Mouse (Mus musculus): ENCODE results near the gene Pgpep1. TPM values are rescaled to one million over a fixed set of nuclear protein-coding genes. Genes with fewer than 3 reads are reported as not detected.

Pgpep1 gene
- polyA plus RNA-seq, 1 experiment: 38.5 TPM

GRCm38 (mm10) chr8:70646369-70646768 lies 13.8 kb downstream of the Pgpep1 start:
- Histone ChIP-seq H3K27me3 (ENCODE audit: control insufficient read depth, insufficient read depth, insufficient read length) (no peaks in the 10 kb centered on the region), H3K36me3 (ENCODE audit: control insufficient read depth, insufficient read depth) (peaks cover 5% of the 10 kb centered on the region), H3ac (ENCODE audit: control insufficient read depth, insufficient read length) (no peak overlapping the region), H3K4me3 (no peak overlapping the region), H3K4me2 (ENCODE audit: low read depth) (no peak overlapping the region), H3K79me2 (ENCODE audit: control insufficient read depth, insufficient read depth) (no peaks in the 10 kb centered on the region)
- TF ChIP-seq POLR2AphosphoS2 (IDR thresholded peaks at IDR 0.05; ENCODE audit: insufficient read length, low read depth) (no peak), TCF12 (IDR thresholded peaks at IDR 0.05; ENCODE audit: insufficient read depth, poor library complexity, severe bottlenecking) (no peak), USF1 (IDR thresholded peaks at IDR 0.05; ENCODE audit: low read depth) (no peak), MYOD1 (IDR thresholded peaks at IDR 0.05; ENCODE audit: control insufficient read depth in 1 of 3, insufficient read length in 2 of 3, low read depth in 2 of 3) (no peak), MAX (IDR thresholded peaks at IDR 0.05; ENCODE audit: low read depth) (no peak), POLR2A (IDR thresholded peaks at IDR 0.05; ENCODE audit: insufficient read length, low read depth) (no peak), REST (IDR thresholded peaks at IDR 0.05; ENCODE audit: insufficient read depth, insufficient read length) (no peak), SRF (IDR thresholded peaks at IDR 0.05; ENCODE audit: control insufficient read depth, insufficient read length, low read depth) (no peak), CEBPB (IDR thresholded peaks at IDR 0.05; ENCODE audit: insufficient read depth, poor library complexity, severe bottlenecking) (no peak), E2F4 (IDR thresholded peaks at IDR 0.05; ENCODE audit: insufficient read depth) (no peak), TCF3 (IDR thresholded peaks at IDR 0.05; ENCODE audit: insufficient read length, low read depth) (no peak), MYOG (IDR thresholded peaks at IDR 0.05; ENCODE audit: control insufficient read depth in 1 of 3, insufficient read depth in 1 of 3, insufficient read length in 2 of 3, low read depth in 2 of 3) (no peak)

DNA sequence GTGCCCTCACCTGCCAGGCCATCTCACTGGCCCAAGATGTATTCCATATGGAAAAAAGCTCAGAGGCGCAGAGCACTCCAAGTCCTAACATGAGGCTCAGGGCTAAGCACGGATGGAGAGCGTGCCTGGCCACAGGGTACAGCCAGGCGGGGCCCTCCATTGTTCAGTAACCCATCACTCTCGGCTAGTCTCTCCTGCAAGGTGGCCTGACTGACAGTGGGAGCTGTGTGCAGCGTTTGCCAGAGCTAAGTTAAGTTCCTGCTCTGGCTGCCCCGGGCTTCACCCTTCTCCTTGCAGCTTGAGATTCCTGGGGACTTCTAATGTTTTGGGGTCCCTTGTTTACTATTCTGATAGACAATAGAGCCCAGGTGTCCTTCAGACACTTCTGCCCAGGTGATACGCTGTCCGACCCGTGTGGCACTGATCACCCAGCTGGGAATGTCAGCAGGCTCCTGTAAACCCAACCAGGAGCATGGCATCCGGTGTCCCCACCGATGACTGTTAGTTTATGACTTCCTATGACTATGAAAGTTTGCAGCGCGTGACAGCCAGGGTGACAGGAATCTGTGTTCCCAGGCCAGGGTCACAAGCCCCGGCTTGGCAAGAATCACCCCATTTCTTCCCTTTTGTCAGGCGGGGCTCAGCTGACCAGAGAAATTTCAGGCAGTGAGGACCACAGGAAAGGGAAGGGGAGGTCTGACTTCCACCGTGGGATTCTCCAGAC lies 14.5 kb downstream of the Pgpep1 start:
- Histone ChIP-seq H3ac (ENCODE audit: control insufficient read depth, insufficient read length) (no peak overlapping the region), H3K4me3 (no peak overlapping the region), H3K27me3 (ENCODE audit: control insufficient read depth, insufficient read depth, insufficient read length) (no peaks in the 10 kb centered on the region), H3K36me3 (ENCODE audit: control insufficient read depth, insufficient read depth) (peaks cover 2% of the 10 kb centered on the region), H3K79me2 (ENCODE audit: control insufficient read depth, insufficient read depth) (no peaks in the 10 kb centered on the region), H3K4me2 (ENCODE audit: low read depth) (no peak overlapping the region)
- no peak for TF ChIP-seq REST (IDR thresholded peaks at IDR 0.05; ENCODE audit: insufficient read depth, insufficient read length)
- peak; percentile 38 for TF ChIP-seq POLR2AphosphoS2 (IDR thresholded peaks at IDR 0.05; ENCODE audit: insufficient read length, low read depth)

DNA sequence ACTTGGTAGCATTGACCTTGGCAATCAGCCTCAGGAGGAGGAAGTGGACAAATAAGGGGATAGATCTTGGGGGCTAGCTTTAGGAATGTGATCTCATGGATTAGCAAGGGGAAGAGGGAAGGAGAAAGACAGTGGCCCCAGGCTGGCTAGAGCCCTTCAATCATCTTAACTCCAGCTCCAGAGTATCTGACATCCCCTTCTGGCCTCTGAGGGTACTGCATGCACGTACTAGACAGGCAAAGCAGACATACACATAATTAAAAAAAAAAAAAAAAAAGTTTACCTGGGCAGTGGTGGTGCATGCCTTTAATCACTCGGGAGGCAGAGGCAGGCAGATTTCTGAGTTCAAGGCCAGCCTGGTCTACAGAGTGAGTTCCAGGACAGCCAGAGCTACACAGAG lies 16.1 kb downstream of the Pgpep1 start:
- H3K4me2 ChIP-seq (ENCODE audit: low read depth): no peak overlapping the region
- no peaks in the 10 kb centered on the region for H3K79me2 ChIP-seq (ENCODE audit: control insufficient read depth, insufficient read depth)
- TF ChIP-seq SRF (IDR thresholded peaks at IDR 0.05; ENCODE audit: control insufficient read depth, insufficient read length, low read depth): no peak
- TF ChIP-seq POLR2A (IDR thresholded peaks at IDR 0.05; ENCODE audit: insufficient read length, low read depth): no peak
- TF ChIP-seq MYOG (IDR thresholded peaks at IDR 0.05; ENCODE audit: control insufficient read depth in 1 of 3, insufficient read depth in 1 of 3, insufficient read length in 2 of 3, low read depth in 2 of 3): no peak
- TF ChIP-seq POLR2AphosphoS2 (IDR thresholded peaks at IDR 0.05; ENCODE audit: insufficient read length, low read depth): no peak
- TF ChIP-seq MYOD1 (IDR thresholded peaks at IDR 0.05; ENCODE audit: control insufficient read depth in 1 of 3, insufficient read length in 2 of 3, low read depth in 2 of 3): no peak
- no peak for TF ChIP-seq CEBPB (IDR thresholded peaks at IDR 0.05; ENCODE audit: insufficient read depth, poor library complexity, severe bottlenecking)
- TF ChIP-seq E2F4 (IDR thresholded peaks at IDR 0.05; ENCODE audit: insufficient read depth): no peak
- no peak for TF ChIP-seq REST (IDR thresholded peaks at IDR 0.05; ENCODE audit: insufficient read depth, insufficient read length)
- no peak for TF ChIP-seq TCF12 (IDR thresholded peaks at IDR 0.05; ENCODE audit: insufficient read depth, poor library complexity, severe bottlenecking)
- TF ChIP-seq USF1 (IDR thresholded peaks at IDR 0.05; ENCODE audit: low read depth): no peak
- TF ChIP-seq TCF3 (IDR thresholded peaks at IDR 0.05; ENCODE audit: insufficient read length, low read depth): no peak
- no peak for TF ChIP-seq MAX (IDR thresholded peaks at IDR 0.05; ENCODE audit: low read depth)
- H3ac ChIP-seq (ENCODE audit: control insufficient read depth, insufficient read length): no peak overlapping the region
- H3K4me3 ChIP-seq: no peak overlapping the region
- no peaks in the 10 kb centered on the region for H3K36me3 ChIP-seq (ENCODE audit: control insufficient read depth, insufficient read depth)
- H3K27me3 ChIP-seq (ENCODE audit: control insufficient read depth, insufficient read depth, insufficient read length): no peaks in the 10 kb centered on the region

DNA sequence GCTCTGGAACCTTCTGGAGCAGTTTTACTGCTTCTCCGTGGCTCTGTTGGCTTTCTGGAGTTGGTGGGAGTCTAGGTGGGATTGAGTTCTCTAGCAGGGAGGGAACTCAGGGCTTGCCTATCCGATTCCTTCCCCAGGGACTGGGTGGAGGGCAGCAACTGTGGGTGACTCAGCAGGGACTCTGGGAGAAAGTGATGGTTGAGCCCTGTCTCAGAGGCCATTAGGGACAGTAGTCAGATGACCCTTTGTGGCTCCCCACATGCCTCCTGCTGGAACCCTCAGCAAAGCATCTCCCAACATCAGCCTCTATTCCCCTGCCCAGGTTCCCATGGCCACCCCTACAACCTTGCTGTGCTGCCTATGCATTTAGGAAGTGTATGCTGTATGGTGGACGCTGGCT lies 17.2 kb downstream of the Pgpep1 start:
- no peak overlapping the region for H3ac ChIP-seq (ENCODE audit: control insufficient read depth, insufficient read length)
- no peak for TF ChIP-seq SRF (IDR thresholded peaks at IDR 0.05; ENCODE audit: control insufficient read depth, insufficient read length, low read depth)
- no peak for TF ChIP-seq TCF3 (IDR thresholded peaks at IDR 0.05; ENCODE audit: insufficient read length, low read depth)
- TF ChIP-seq POLR2A (IDR thresholded peaks at IDR 0.05; ENCODE audit: insufficient read length, low read depth): no peak
- peak in 1 of 3 experiments; percentile 56 for TF ChIP-seq MYOG (IDR thresholded peaks at IDR 0.05; ENCODE audit: control insufficient read depth in 1 of 3, insufficient read depth in 1 of 3, insufficient read length in 2 of 3, low read depth in 2 of 3)
- no peak for TF ChIP-seq REST (IDR thresholded peaks at IDR 0.05; ENCODE audit: insufficient read depth, insufficient read length)
- no peak for TF ChIP-seq POLR2AphosphoS2 (IDR thresholded peaks at IDR 0.05; ENCODE audit: insufficient read length, low read depth)
- TF ChIP-seq MYOD1 (IDR thresholded peaks at IDR 0.05; ENCODE audit: control insufficient read depth in 1 of 3, insufficient read length in 2 of 3, low read depth in 2 of 3): peak in 2 of 3 experiments; percentile 16 to 38
- peak; percentile 17 for TF ChIP-seq USF1 (IDR thresholded peaks at IDR 0.05; ENCODE audit: low read depth)
- TF ChIP-seq E2F4 (IDR thresholded peaks at IDR 0.05; ENCODE audit: insufficient read depth): no peak
- peak overlapping the region; percentile 48 for H3K4me2 ChIP-seq (ENCODE audit: low read depth)
- H3K79me2 ChIP-seq (ENCODE audit: control insufficient read depth, insufficient read depth): no peaks in the 10 kb centered on the region
- no peaks in the 10 kb centered on the region for H3K27me3 ChIP-seq (ENCODE audit: control insufficient read depth, insufficient read depth, insufficient read length)
- no peak overlapping the region for H3K4me3 ChIP-seq
- H3K36me3 ChIP-seq (ENCODE audit: control insufficient read depth, insufficient read depth): no peaks in the 10 kb centered on the region

DNA sequence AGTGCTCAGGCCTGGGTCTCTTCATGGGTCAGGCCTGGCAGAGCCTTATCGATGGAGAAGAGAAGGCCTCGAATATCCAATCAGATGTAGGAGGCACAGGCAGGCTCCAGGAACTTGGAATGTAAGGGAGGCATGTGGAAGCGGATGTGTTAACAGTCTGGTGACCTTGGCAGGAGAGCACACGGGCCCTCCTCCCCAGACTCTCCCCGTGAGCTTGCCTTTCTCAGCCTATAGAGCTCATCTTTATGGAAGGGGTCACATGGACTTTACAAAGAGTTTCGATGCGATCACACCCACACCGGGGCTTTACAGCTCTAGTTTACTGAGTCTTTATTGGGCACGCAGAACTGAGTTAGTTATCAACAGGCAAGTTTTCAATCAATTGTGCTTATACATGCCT lies 21.4 kb downstream of the Pgpep1 start:
- no peaks in the 10 kb centered on the region for H3K27me3 ChIP-seq (ENCODE audit: control insufficient read depth, insufficient read depth, insufficient read length)
- H3ac ChIP-seq (ENCODE audit: control insufficient read depth, insufficient read length): no peak overlapping the region
- no peak overlapping the region for H3K4me2 ChIP-seq (ENCODE audit: low read depth)
- TF ChIP-seq MYOD1 (IDR thresholded peaks at IDR 0.05; ENCODE audit: control insufficient read depth in 1 of 3, insufficient read length in 2 of 3, low read depth in 2 of 3) (no peak), POLR2A (IDR thresholded peaks at IDR 0.05; ENCODE audit: insufficient read length, low read depth) (no peak), TCF12 (IDR thresholded peaks at IDR 0.05; ENCODE audit: insufficient read depth, poor library complexity, severe bottlenecking) (no peak)
- H3K4me3 ChIP-seq: no peak overlapping the region
- no peaks in the 10 kb centered on the region for H3K79me2 ChIP-seq (ENCODE audit: control insufficient read depth, insufficient read depth)
- H3K36me3 ChIP-seq (ENCODE audit: control insufficient read depth, insufficient read depth): no peaks in the 10 kb centered on the region

Measured in myocyte (in vitro differentiated cells).